In the genomic region with DNA sequence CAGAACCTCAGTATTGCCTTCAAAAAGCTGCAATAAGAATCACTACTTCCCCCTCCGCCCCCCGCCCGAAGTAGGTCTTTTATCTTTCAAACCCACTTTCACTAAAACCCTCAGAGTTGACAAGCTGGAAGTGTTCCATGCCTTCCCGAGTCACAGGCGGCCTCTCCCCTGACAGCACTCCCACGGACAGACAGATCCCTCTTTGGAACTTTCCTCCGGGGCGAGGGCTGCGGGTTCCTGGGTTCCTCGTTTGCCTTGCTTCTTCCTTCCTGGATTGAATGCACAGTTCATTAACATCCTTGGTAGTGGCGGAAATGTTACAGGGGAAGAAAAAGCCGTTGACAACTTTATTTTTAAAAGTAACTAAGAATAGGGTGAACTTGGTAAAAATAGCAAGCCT, we compare ENCODE assay signal across 13 mouse cellular contexts.
"Had no signal": no experiment of that assay in that cellular context is flagged by ENCODE, and none has a peak within 500 bp of the region (broad histone marks: within the 10 kb centered on the region; RNA-seq: fewer than 3 reads in every experiment).

No protein-coding gene starts in this region.

- DNase-seq: gastrocnemius, postnatal 14 days; gastrocnemius, postnatal 36 days; heart, adult 11 months; heart, adult 2 months; heart, postnatal 14 days; heart, postnatal 36 days; kidney, adult 11 months; kidney, adult 2 months; kidney, adult 9 months; kidney, postnatal 14 days; kidney, postnatal 4 days; liver; liver, embryonic 13.5 days had no signal
